Mouse (Mus musculus): Measurements from ENCODE around the gene Cacng8.

Cacng8 gene

DNA sequence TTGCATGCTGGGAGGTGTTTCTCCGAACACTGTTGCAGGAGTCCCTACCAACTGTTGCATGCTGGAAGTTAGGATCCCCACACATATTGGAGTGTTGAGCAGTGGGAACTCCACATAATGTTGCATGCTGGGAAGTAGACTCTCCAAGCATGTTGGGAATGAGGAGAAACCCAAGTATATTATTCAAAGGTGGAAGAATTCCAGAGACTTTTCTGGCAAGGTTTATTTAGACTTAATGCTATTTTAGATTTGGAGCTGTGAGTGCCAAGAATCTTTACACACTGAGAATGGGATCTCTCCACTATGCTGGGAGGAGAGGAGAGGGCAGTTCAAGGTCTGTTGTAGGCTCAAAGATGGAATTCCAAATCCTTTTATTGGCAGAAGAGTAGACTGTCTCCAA, 41.6 kb downstream of the Cacng8 start:
- no peak for DNase-seq (ENCODE audit: low spot score in 2 of 2)

GRCm38 (mm10) chr7:3437941-3438340, 47.5 kb downstream of the Cacng8 start:
- DNase-seq (ENCODE audit: low spot score in 2 of 2): no peak

GRCm38 (mm10) chr7:3439984-3440383, 49.5 kb downstream of the Cacng8 start:
- DNase-seq (ENCODE audit: low spot score in 2 of 2): no peak

DNA sequence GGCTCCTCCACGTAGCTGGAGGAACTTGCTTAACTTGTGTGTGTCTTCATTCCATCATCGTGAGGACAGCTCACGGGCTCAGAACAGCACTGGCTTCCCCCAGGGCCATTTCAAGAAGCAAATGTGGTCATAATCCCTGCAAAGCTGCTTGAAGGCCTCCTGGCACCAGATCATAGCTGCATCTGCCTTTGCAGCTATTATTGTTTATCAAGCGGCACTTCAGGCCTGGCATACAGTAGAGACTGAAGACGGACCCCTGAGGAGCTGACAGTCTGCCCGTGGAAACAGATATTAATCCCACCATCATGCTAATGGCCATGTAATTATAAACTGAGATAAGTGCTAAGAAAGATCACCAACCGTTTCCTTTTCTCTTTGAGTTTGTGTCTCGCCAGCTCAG, 50.0 kb downstream of the Cacng8 start:
- no peak for DNase-seq (ENCODE audit: low spot score in 2 of 2)

- no peak for DNase-seq (ENCODE audit: low spot score in 2 of 2)
Observed at GRCm38 (mm10) chr7:3442476-3443062, 52.1 kb downstream of the Cacng8 start.

DNA sequence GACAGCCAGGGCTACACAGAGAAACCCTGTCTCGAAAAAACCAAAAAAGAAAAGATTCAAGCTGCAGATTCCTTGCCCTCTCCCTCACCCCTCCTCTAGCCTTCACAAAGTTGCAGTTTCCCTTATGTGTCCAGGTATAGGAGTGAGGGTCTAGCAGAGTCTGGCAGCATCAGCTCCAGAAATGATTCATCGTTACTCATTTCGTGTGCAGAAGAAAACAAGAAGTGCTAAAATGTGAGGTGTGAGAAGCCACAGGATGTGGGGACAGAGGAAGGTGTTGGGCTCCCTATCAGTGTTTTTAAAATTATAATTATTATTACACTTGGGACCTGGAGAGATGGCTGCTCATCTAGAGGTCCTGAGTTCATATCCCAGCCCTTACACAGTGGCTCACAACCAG, 54.2 kb downstream of the Cacng8 start:
- DNase-seq (ENCODE audit: low spot score in 2 of 2): no peak

DNA sequence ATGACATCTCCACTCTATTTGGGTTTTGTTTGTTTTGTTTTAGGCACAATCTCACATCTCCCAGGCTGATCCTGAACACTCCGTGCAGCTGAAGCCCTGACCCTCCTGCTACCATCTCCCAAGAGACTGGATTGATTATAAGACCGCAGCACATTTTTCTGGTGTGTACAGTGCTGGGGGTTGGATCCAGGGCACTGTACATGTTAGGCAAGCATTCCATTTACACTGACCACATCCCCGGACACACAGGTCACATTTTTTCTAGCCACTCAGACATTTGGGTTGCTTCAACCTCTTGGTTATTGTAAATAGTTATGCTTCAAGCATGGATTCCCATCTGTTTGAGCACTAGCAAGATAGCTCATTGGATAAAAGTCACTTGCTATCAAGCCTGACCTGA, 56.1 kb downstream of the Cacng8 start:
- DNase-seq (ENCODE audit: low spot score in 2 of 2): no peak

DNA sequence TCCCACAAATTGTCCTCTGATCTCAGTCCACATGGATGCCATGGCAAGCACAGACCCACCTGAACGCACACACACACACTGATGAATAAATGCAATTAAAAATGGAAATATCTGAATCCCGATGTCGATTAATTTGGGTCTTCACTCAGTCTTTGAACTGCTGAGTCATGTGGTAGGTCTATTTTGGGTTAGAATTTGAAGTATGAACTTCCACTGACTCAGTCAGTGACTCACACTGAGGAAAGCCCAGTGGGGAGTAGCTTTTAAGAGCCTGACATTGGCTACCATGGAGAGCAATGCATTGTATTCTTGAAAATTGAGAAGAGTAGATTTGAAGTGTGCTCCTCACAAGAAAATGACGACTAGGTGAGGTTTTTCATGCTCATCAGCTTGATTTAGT, 56.5 kb downstream of the Cacng8 start:
- DNase-seq (ENCODE audit: low spot score in 2 of 2): no peak

GRCm38 (mm10) chr7:3448737-3449454, 58.4 kb downstream of the Cacng8 start:
- peak; percentile 85 to 92 for DNase-seq (ENCODE audit: low spot score in 2 of 2)

DNA sequence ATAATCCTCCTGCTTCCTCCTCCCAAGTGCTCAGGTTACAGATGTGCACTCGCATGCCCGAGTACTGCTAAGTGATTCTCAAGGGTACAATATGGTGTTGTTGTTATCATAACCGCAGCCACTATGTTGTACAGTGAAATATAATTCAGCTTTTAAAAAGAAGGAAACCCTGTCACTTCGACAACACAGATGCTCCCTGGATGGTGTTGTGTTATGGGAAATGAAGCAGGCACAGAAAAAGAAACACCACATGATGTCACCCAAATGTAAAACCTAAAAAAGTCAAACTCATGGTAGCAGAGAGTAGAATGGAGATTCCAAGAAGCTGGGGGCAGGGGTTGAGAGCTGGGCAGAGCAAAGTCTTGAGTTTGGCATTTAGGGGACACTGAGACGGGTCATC, 60.2 kb downstream of the Cacng8 start:
- DNase-seq (ENCODE audit: low spot score in 2 of 2): no peak

DNA sequence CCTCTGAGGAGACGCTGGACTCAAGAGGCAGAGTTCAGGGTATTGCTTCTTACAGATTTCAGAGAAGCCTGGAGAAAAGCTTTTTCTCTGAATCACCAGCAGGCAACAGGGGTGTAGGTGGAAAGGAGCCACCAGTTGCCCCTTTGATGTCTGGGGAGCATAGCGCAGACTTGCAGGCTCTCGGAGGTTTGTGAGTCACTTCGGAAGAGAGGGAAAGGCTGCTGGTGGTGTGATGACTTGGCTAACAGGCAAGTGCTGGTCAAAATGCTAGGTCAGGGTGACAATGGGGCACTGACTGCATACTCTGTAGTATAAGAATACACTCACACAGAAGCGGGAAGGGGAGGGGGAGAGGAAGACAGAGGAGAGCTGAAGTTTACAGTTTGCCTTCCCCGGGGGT, 60.7 kb downstream of the Cacng8 start:
- DNase-seq (ENCODE audit: low spot score in 2 of 2): no peak

DNA sequence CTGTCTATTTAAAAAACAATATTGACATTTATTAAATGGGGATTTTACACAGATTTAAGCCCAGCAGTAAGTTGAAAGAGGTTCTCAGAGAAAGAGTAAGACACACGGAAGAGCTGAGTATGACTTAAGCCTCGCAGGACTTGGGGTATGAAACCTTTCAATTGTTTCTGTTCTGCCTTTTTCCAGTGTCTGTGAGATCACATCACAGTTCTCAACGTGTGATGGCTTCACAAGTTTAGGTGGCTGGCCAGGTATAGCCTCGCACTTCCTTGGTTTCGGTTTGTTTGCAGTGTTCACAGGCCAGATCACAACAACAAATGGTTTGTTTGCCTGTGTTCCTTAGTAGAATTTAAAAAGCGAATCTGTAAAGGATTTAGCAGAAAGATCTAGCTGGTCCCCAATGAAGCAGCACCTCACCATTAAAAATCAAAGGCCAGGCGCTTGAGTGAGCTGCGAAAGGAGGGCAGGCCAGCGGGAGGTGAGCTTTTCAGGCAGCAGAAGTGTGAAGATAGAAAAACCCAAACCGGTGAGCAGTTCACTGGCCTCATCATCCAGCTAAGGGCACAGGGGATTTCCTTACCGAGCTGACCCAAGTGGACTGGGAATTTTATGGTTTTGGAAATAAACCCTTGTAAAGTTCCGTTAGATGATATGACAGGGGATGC, 62.5 kb downstream of the Cacng8 start:
- no peak for DNase-seq (ENCODE audit: low spot score in 2 of 2)

DNA sequence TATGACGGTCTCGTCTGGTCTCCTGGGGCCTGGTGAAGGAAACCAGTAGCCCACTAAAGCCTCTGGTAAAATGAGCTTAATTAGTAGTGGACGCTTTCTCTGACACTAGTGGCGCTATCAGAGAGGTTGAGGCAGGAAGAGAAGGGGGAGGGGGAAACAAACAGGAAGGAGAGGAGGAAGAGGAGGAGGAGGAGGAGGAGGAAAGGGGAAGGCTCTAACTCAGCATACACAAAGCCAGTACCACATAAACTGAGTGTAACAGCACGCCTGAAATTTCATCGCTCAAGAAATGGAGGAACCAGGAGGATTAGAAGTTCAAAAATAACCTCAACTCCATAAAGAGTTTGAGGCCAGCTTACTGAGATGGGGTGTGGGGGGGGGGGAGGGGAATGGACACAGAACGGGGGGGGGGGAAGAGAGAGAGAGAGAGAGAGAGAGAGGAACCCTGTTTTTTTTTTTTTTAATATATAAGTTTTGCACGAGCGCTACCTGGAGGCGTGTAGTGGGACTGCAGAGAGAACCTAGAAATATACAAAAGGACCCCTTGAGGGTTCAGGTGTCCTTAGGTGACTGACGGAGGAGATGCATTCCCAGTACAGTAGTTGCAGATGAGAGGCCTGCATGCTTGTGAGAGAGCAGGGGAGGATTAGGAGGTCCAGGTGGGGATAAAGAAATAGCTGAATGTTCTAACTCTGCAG, 63.2 kb downstream of the Cacng8 start:
- no peak for DNase-seq (ENCODE audit: low spot score in 2 of 2)

- no peak for DNase-seq (ENCODE audit: low spot score in 2 of 2)
Observed at GRCm38 (mm10) chr7:3457111-3457840, 66.8 kb downstream of the Cacng8 start.

DNA sequence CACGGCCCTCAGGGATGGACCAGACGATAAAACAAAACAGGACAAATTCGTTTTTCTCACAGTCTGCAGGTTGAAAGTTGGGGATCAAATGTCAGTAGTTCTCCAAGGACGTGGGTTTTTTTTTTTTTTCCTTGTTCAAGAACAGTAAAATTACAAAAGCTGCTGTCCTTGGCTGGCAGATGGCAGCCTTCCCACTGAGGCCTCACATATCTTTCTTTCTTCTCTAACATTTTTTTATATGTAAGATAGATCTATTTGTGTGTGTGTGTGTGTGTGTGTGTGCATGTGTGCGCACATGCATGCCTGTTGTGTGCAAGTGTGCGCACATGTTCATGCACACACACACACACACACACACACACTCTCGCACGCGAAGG, 67.3 kb downstream of the Cacng8 start:
- DNase-seq (ENCODE audit: low spot score in 2 of 2): no peak

DNA sequence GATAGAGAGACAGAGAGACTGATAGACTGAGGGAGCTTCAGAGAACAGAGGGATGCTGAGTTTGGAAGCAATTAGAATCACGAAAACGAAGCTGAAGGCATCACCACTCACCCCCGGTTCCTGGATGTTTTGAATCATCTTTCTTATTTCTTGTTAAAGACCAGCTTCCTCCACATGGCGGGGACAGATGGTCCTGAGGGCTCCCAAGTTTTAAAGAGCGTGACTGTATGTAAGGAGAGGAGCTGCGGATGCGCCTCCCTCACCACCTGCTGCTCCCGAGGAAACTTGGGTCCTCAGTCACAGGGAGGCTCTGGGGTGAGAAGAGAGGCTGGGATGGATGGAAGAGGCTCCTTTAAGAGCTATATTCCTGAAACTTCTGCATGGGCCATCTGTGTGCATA, 69.8 kb downstream of the Cacng8 start:
- DNase-seq (ENCODE audit: low spot score in 2 of 2): peak; percentile 62 to 82

- no peak for DNase-seq (ENCODE audit: low spot score in 2 of 2)
Observed at GRCm38 (mm10) chr7:3463306-3463705, 72.8 kb downstream of the Cacng8 start.

Data from right cerebral cortex, postnatal 10 days (tissue).